Mouse (Mus musculus): ENCODE results near the gene Phf23.
"Not testable (repeated sequence)": the region's sequence is repeated elsewhere in the genome, so short reads cannot be mapped to it uniquely, and the experiment has no call there.

Phf23 gene

DNA sequence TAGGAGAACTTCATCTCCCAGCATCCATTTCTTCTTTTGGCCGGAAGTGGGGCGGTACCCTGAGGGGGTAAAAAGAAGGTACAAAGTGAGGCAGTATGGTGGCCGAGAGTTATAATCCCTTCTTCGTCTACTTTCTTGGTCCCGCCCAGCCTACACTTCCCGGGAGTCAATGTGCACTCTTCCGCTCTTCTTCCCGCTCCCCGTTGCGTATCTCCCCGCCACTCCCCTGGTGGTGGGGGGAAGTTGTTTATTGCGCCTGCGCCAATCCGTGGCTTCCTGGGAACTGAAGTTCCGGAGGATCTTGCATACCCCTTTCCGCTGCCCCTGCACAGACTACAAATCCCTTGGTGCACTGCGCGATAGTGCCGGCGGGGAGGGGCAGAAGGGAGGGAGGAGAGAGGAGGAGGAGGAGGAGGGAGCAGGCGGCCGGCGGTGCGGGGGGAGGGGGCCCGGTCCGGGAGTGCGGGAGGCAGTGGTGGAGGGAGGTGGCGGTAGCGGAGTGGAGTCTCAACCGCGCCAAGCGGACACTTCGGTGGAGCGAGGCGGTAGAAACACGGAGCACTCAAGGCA lies at the start of gene Phf23:
TSS of gene Phf23 (plus strand) at position 387 of the 570 bp plus-strand sequence.
- DNase-seq, result peak; percentile 99

DNA sequence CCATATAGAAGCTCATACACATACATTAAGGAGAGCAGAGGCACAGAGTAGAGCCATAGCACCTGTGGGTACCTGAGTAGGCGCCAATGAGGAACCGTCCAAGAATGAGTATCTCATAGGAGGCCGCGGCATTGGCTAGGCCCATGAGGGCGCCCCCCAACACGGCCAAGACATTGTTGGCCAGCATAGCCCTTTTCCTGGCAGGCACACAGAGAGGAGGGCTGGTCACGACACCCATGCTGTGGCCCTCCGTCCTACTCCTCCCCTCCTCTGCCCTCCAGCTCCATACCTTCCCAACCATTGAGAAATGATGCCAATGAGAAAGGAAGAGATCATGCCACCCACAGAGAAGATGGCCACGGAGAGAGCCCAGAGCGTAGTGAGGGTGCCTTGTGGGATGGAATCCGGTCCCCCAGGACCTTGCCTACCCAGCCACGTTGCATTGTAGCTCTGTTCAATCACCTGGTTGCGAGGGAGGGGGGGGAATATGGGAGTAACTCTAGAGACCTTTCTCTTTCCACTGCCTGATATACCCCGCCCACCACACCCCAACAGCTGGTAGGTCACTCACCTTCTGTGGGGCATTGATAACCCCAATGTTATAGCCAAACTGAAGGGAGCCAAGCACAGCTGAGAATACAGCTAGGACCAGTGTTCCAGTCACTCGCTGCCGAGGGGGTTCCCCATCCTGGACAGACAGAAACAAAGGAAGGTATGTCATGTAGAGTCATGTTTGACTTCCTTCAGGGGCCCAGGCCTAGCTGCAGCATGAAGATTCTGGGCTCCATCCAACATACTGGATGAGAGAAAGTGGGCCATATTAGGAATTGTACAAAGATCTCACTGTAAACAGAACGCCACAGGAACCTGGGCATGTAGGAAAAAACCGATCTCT lies 49.3 kb upstream of the Phf23 start:
- no peak for DNase-seq

DNA sequence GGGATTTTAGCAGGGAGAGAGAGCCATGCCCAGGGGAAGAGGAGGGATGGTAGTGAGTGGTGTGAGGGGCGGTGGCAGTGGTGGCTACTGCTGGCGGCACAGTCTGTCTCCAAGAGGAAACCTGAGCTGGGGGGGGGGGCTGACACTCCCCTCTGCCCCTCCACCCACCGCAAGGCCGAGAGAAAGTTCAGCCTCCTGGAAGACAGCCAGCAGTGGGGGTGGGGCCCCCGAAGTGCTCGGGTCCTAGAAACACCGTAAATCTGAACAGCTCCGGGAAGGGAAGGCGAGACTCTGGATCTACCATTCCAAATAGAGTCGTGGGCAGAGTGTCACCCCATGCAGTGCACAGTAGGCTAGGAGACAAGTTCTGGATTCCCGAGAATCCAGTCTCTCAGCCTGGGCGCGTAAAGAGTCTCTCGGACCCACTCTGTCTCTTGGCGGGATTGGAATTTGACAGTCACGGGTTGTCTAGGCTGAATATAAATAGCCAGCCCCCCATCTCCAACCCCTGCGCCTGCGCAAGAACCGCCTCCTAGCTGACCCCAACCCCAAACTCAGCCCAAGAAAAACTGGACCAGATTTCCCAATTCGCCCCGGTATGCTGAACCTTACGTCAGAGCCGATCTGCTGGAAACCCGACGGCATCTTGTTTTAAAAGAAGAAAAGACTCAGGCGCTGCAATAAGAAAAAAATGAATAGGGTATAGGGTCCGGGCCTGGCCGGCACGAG lies 48.1 kb upstream of the Phf23 start:
- no peak for DNase-seq

DNA sequence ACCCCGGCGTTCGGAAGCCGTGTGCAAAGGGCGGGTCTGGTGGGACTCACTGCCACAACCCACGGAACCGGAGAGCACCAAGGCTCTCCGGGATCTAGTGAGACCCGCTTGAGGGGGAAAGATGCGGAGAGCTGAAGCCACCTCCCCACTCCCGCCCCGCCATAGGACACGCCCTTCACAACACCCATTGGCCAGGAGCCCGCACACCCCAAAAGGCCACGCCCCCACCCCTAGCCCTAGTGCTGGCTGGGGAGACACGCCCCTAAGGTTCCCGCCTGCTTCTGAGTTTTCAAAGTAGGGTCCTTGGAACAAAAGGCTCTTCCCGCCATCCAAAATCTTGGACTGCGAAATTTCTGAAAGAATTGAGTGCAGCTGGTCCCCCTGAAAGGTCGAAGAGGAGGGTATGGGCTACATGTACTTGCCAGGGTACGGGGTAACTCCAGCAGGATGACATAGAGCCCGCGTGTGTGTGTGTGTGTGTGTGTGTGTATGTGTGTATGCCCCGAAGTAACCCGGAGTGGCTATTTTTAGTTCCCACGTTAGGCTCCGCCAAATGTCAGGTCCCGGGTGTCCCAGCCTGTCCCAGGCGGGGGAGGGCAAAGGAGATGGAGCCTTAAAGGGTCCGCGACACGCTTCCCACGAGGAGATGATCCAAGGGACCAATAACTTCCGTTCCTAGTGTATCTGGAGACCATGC lies 47.4 kb upstream of the Phf23 start, which contains the start of gene Slc2a4:
TSS of gene Slc2a4 (minus strand) at position 123 of the 697 bp plus-strand sequence.
- DNase-seq, result peak; percentile 58

- DNase-seq, result peak; percentile 75
Observed at GRCm38 (mm10) chr11:69948763-69949150, 46.8 kb upstream of the Phf23 start.

GRCm38 (mm10) chr11:69950807-69951459 lies 44.6 kb upstream of the Phf23 start:
- DNase-seq, result no peak

GRCm38 (mm10) chr11:69952274-69952673 lies 43.3 kb upstream of the Phf23 start:
- DNase-seq, result no peak

- DNase-seq, result no peak
Observed at GRCm38 (mm10) chr11:69953267-69953915, 42.2 kb upstream of the Phf23 start.

- DNase-seq, result not testable (repeated sequence)
Observed at GRCm38 (mm10) chr11:69955618-69956017, 40.0 kb upstream of the Phf23 start.

DNA sequence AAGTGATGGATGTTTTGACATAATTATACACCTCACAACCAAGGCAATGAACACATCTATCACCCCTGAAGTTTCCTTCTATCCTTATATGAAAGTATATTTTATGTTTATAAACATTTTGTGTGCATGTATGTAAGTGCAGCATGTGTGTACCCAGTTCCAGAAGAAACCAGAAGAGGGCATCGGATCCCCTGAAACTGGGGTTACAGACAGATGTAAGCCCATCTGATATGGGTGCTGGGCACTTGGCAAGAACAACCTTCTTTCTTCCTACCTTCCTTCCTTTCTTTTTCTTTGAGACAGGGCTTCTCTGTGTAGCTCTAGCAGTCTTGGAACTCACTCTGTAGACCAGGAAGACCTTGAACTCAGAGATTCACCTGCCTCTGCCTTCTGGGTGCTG lies 39.4 kb upstream of the Phf23 start:
- DNase-seq, result no peak

DNA sequence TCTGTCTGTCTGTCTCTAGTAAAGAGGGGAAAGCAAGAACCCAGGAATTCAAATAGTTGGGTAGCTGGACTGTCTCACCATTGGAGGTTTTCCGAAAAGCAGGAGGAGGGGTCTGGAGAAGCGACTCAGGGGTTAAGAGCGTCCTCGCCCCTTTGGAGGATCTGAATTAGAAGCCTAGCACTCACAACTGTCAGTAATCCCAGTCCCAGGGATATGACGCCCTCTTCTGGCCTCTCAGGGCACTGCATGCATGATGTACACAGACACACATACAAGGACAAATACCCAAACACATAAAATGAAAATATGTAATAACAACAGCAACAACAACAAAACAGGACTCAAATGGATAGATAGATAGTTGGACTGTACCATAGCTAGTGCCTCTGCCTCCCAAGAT lies 35.0 kb upstream of the Phf23 start:
- DNase-seq, result no peak

DNA sequence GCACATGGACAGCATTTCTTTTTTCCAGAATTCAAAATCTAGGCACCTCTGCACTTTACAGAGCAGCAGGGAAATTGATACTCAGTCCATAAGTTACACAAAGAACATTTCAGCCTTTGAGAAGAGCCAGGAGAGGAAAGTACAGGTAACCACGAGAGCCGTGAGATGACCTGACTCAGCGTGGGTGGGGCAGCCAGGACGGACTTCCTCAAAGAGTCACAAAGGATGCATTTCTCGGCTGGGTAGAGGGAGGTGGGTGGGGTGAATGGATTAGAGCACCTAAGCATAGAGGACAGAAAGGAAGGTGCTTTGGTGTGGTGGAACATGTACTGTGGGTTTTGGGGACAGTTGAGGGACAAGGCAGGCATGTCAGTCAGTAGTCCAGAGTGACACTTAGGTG lies 33.7 kb upstream of the Phf23 start:
- no peak for DNase-seq

- no peak for DNase-seq
Observed at GRCm38 (mm10) chr11:69964650-69965270, 30.8 kb upstream of the Phf23 start, which contains the start of gene Cldn7. Gene Cldn7 (plus strand): TSS chr11:69964779.

- no peak for DNase-seq
Observed at GRCm38 (mm10) chr11:69965271-69966005, 30.1 kb upstream of the Phf23 start.

- DNase-seq, result no peak
Observed at GRCm38 (mm10) chr11:69966006-69966859, 29.3 kb upstream of the Phf23 start.

DNA sequence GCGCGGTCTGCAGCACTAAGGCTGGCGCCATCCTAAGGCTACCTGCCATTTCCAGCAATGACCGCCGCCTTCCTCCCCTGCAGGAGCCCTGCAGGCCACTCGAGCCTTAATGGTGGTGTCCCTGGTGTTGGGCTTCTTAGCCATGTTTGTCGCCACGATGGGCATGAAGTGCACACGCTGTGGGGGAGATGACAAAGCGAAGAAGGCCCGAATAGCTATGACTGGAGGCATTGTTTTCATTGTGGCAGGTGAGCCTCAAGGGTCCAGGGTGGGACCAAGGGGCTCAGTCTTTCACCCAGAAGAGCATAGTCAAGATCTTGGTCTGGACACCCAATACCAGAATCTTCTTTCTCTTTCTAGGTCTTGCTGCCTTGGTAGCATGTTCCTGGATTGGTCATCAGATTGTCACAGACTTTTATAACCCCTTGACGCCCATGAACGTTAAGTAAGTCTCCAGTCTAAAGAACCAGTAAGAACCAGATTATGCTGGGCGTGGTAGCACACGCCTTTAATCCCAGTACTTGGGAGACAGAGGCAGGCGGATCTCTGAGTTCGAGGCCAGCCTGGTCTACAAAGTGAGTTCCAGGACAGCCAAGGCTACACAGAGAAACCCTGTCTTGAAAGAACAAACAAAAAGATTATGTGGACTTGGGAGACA lies 28.6 kb upstream of the Phf23 start:
- DNase-seq, result no peak

DNA sequence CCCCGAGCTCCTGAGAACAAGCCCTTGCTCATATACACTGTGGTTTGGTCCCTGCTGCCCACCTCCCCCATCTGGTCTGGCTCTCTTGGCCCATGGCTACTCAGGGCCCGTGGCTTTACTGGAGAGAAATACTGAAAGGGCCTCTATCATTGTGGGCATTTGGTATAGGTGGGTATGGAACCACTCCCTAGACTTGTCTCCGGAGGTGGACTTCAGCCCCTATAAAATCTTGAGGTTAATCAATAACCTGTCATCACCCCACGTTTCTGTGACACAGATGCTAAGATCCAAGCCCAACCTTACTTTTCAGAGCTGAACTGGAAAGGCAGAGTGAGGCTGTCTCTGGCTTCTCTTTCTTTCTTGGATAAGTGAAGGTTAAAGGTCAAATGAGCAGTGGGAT lies 26.8 kb upstream of the Phf23 start:
- no peak for DNase-seq

DNA sequence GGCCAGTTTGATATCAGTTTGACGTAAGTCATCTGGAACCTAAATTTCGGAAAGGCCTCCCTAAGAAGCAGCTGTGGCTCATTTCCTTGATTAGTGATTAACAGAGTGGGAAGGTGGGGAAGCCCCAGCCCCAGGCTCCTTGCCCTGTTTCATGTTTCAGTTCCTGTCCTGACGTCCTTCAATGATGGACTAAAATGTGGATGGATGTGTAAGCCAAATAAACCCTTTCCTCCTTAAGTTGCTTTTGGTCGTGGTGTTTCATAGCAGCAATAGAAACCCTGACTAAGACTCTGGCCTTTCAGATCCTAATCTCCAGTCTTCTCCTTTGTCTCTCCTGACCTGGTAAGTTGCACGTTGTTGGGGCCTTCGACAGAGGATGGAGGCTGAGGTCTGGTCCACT lies 25.4 kb upstream of the Phf23 start:
- DNase-seq, result no peak

DNA sequence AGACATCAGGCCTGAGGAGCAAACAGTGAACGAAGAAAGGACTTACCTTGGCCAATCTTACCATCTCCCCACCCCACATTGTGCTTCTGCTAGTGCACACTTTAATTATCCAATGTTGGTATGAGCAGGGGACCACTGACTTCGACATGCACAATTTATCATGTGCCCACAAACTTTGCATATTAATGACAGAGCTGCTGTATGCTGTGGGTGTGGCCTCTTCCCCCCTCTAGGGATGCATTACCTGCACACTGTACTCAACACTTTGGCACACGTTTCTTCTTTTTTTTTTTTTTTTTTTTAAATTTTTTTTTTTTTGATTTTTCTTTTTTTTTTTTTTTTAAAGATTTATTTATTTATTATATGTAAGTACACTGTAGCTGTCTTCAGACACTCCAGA lies 24.8 kb upstream of the Phf23 start:
- DNase-seq, result no peak
